Mouse (Mus musculus): ENCODE measurements around the gene Fat1.

Fat1 gene

DNA sequence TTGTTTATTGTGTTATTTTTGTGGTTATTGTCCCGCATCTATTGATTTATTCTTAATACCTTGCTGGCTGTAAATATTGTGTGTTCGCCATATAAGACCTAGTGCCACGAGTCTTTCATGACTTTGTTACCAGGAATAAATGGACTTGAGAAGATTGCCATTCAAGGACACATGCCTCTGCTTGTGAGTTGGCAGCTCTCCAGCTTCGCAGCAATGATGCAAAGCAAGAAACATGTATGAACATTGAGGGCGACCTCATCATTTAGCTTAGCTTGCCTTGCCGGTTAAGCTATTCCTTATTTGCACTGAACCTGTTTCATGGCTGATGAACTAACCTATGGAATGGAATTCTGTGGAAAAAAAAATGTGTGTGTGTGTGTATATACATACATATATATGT lies 26.2 kb downstream of the Fat1 start:
- no peak for DNase-seq (ENCODE audit: low read depth, low spot score)

DNA sequence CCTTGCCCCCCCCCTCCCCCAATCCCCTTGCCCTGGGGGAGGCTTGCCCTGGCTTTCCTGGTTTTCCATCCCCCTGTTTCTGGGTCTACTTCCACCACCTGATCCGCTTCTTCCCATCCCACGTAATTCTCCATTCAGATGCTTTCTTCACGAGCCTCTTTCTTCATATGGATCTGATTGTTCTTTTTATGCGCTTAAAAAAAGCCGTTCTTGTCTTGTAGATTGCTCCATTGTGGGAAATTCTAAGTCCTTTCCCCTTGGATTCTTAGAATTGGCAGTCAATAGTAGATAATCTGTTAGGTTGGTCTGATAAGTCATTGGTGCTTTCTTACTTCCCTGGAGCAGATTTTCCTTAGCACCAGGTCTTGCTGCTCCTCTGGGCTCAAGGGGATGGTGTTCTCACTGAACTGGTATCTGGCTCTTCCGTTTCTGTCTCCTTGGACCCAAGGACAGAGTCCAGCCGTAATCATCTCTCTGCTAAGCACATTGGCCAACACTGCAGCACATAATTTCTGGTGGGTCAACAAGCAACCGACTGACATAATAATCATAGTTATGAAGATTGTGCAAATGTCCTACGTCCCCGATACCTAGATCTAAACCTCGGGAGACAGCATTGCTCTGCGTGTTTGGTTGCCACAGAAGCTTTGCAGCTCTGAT lies 27.5 kb downstream of the Fat1 start:
- no peak for DNase-seq (ENCODE audit: low read depth, low spot score)

DNA sequence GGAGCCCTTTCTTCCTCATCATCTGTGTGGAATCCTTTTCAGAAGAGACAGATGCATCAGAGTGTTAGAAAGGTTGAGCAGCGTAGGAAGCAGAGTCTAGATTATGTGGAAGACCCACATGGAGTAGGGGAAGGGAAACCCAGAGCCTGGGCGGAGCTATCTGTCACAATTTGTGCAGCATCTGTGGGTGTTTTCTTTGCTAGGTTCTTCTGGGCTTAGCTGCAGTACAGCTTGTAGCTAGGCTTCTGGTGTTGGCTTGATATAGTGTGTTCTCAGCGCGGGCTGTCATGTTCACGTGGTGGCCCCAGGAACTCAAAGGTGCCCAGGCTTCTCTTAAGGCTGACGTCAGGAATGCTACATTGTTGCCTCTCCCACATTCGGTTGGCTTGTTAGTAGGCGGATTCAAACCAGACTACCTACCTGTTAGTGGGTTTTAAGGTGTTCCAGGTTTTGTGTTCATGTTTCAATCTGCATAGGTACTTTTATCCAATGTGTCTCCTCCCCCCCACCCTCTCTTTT lies 32.3 kb downstream of the Fat1 start:
- DNase-seq (ENCODE audit: low read depth, low spot score) = peak; percentile 60

DNA sequence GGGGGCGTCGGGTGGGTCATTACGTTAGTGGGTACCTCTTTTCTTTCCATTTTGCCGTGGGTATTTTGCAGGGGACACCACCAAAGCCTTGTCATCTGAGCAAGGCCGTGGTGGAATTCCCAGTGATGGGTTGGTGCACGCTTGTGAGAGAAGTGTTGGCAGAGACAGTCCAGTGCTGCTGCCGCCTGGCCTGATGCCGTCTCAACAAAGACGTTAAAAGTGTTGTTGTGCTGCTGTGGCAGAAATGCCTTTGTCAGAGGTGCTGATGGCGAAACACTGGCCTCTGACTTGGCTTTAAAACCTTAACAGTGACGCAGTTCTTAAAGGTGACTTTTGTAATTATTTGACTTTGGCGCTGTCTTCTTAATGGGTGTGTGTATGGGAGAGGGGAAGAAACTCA lies 34.8 kb downstream of the Fat1 start:
- no peak for DNase-seq (ENCODE audit: low read depth, low spot score)

DNA sequence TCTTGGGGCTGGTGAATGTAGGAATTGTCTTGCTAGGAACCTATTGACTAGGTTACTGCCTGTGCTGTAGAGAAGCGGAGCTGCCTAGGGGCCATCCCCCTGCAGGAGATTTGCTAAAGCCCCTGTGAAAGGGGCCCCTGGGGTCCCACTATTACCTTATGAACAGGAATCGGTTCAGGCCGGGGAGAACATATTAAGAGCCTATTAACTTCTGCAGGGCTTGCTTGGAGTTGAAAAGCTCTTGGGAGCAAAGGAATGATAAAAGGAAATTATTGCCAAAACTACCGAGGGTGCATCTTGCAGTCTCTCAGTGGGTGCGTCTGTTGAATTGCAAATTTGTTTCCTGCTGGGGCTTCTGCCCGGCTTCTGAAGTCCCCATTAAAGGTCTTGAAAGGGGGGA lies 36.1 kb downstream of the Fat1 start:
- no peak for DNase-seq (ENCODE audit: low read depth, low spot score)

DNA sequence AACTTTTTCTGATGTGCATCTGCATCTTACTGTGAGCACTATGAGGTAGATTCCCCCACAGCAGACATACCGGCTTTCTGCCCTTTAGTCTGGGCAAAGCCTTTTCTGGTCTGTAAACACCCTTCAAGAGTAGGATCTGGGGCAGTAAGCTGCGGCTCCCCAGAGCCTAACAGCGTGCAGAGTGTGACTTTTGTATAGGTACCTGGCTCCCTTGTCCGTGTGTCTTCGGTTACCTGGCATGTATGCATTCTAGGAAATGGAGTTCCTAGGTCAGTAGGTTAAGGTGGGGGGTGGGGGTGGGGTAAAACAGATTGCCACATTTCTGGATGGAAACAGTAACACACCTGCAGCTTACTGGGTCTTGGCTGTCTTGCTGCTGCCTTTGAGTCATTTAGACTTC lies 36.7 kb downstream of the Fat1 start:
- no peak for DNase-seq (ENCODE audit: low read depth, low spot score)

DNA sequence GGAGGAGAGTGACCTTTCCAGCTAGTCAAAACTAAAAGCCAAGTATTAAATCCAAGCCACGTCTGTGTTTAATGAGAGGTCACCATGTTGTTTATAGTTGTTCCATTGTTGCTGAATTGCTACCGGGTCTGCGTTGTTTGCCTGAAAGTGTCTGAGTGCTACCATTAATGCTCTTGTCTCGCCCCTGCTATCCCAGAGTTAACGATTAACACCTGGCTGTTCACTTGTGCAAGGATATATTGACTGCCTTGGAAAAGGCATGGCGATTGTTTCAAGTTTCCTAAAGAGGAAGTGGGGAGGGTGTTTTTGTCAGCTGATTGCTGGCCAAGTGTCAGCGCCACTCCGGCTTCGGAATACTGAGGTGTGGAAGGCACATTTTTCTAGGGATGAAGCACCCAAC lies 39.9 kb downstream of the Fat1 start:
- DNase-seq (ENCODE audit: low read depth, low spot score) = no peak

DNA sequence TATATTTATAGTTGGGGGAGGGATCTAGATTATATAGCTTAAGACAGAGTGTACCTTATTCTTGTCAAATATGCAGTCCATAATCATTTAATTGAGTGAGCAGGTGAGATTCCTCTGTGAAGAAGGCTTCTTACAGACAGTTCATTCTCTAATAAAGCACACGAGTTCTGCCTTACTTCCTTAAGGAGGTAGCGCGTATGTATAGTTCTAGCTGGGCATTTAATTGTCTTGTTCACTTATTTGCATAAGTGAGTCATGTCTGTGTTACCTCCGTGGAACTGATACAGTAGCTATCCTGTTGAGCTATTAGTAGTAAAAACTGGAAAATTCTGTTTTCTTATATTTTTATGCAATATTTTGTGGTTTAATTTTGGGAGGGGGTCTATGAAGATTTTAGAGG lies 40.4 kb downstream of the Fat1 start:
- no peak for DNase-seq (ENCODE audit: low read depth, low spot score)

DNA sequence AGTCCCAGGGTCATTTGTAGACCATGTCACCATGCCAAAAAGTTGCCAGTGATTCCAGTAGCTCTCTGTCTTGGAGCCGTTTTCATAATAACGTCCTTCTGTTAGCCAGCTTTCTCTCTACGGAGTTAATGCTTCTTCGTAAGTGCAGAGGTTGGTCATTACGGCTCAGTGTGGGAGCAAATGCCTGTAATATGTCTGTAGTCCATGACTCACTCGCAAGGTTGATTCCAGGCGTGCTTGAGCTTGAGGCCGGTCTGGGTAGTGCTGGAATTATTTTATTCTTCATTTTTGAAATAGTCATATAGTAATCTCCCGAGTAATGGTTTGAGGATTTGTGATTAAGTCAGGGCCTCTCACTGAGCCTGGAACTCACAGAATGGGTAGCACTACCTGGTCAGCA lies 43.4 kb downstream of the Fat1 start:
- no peak for DNase-seq (ENCODE audit: low read depth, low spot score)

DNA sequence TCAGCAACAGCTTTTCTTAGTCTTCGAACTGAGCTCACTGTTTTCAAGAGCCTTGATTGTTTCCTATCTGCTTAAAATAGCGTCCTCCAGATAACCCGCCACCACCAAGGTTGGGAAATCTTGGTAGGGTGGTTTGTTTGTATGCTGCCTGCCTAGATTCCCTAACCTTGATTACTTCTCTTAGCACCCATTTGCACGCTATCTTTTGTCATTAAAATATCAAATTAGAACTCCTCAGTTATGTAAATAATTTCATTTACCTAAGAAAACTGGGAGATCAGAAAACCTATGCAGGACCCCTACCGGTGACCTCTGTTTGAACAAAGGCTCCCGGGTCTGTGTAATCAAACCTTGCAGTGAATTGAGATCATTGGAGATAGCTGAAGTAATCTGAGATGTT lies 44.0 kb downstream of the Fat1 start:
- no peak for DNase-seq (ENCODE audit: low read depth, low spot score)

DNA sequence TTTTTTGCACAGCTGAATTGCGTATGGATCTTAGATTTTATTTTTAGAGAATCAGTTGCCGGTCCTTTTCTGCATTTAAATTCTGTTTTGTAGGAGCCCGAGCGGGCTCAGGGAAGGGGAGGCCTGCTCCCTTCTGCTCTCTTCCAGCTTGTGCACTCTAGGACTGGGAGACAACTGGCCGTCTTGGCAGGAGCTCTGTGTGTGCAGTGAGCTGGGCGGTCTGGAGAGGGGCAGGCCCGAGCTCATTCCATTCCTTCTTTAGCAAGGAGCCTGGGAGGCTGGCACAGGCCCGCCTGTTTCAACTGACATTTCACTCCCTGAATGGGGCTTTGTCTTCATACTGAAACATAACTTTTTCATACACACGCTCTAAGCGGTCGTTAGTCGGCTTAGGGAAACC lies 44.8 kb downstream of the Fat1 start:
- peak; percentile 89 for DNase-seq (ENCODE audit: low read depth, low spot score)

DNA sequence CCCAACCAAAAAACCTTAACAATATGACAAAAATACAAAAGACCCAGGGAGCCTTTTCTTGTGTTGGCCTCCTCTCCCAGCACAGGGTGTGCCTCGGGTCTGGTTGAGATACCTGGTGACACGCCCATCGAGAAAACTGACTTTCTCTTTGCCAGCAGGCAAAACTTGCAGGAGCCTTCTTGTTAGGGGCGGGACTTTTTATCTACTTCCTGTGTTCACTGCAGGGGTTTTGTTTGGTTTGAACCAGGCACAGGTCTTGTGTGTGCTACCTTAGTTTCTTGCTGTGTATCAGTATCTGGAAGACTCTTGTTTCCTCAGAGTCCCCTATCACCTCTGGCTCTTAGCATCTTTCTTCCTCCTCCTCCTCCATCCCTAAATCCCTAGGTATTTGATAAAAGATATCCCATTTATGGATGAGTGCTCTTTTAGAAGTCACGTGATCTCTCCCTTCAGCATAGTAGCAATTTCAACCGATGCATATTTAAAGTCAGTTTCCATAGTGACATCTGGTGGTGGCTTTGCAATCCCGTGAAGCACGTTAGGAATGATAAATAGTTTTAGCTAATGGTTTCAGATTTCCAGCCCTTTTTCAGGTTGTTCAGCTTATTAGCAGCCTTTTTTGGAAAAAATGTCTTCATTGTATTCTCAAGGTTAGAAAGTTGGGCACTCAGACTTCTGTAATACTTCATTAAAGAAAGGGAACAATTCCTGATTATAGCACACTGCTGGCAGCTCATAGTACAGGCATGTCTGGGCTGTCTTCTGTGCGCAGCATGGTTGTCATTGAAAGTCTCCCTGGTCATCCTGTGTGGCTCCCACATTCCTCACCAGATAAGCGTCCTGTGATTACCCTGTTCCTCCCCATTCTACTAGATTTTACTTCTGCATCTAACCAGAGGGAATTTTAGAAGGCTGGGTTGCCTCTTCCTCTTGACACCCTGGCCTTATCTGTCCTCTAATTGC lies 50.4 kb downstream of the Fat1 start:
- DNase-seq (ENCODE audit: low read depth, low spot score) = peak; percentile 79

DNA sequence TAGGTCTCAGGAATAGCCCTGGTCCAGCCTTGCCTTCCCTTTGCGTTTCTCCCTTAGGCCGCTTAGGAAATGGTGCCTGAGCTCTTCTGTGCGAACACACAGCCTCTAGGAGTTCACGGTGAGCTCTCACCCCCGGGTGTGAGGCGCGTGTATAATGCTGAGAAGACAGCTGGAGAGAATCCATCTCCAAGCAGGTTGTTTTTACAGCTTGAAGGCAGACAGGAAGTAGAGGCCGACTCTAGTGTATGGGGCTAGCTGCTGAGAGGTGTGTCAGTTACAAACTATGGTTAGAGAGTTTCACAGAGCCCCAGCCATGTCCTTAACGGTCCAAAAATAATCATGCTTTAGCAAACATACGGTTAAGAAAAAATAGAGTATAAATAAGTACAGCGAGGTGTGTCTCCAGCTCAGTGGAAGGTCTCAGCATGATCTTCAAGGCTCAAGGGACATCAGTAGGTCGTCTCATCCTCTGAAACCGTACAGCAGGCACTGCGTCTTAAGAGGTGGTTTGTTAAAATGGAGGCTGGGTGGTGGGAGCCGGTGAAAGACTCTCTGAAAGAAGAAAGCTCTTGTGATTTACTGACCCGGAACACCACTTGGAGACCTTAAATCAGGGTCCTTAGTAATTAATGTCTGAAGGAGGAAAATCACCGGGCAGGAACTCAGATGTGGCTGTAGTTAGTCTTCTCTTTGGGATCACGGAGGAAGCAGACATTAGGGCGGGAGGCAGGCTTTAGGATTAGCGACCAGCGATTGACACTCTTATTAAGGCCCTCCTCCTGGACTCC lies 56.6 kb downstream of the Fat1 start:
- DNase-seq (ENCODE audit: low read depth, low spot score) = no peak

DNA sequence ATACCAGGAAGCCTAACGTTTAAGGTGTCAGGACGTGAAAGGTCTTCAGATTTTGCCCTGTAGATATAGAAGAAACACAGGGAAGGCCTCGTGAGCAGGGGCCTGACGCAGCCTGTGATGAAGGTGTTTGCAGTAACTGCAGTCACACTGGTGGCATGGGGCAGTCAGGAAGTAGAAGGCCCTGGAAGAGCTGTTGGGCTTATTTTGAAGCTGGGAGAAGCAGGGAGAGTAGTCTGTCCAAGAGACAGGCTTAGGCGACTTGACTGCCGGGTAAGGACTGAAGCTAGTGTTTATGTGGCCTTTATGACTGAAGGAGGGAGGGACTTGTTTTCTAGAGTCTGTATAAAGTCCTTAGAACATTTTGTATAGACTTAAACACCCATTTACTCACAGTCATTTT lies 57.4 kb downstream of the Fat1 start:
- no peak for DNase-seq (ENCODE audit: low read depth, low spot score)

DNA sequence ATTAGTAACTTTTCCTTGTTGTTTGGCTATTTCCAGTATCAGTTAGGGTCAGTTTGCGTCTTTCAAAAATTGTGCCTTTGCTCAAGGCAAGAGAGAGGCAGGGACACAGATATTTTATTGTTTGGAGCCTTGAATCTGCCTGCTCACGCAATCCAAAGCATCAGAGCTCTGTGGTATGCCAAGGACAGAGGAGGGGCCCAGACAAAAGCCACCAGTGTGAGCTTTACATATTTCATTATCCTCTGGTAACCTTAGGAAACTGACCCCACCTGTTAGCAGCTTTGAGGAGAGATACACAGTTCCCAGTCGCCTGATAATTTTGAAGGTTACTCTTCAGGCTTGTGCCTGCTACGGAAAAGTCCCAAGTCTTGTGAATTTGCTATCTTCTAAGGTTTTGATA lies 58.1 kb downstream of the Fat1 start:
- peak; percentile 49 for DNase-seq (ENCODE audit: low read depth, low spot score)

DNA sequence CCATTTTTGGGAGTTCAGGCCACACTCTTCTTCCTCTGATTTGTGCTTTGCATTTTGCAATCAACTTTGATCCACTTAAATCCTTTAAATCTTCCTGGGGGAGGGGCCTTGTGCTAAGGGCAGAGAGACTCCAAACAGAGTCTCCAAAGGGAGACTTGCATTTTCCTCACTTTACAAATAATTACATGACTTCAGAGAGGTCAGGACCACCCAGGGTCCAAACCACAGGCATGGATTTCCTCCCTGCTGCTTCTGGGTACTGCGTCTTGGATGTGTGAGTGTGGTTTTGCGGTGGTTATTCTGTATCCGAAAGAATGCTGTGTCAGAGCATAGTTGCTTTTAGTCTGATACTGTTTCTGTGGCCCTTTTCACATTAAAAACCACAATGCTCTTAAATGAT lies 61.2 kb downstream of the Fat1 start:
- DNase-seq (ENCODE audit: low read depth, low spot score) = no peak

DNA sequence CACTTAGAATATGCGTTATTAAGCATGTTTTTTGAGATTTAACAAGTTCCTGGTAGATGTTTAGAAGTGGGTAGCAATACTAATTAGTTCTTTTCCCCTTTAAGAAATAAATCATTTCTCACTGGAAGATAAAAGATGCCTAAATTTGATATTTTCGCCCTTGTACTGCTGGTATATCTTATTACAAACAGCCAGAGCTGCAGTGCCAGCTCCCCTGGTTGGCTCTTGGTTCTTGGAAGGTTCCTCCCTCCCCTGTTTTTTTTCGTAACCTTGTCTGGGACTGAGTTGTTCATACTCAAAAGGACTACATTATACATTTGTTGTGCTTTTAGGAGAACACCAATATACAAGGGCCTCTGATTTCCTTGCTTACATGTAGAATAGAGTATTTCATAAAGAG lies 62.1 kb downstream of the Fat1 start:
- DNase-seq (ENCODE audit: low read depth, low spot score) = no peak

DNA sequence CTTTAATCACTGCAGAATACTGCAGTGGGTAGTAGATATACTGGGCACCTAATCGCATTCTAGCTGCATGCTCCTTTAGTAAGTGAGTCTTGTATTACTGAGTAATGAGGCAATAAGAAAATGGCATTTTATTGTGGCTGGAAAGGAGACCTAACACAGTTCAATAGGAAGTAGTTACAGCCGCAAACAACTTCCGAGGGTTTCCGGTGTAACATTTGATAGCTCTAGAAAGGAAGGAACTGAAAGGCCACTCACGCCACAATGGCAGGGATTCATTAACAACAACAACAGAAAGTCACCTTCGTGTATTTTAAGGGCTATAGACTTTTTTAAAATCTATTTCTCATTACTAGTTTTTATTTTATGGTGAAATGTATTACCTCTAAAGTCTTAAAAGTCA lies 62.6 kb downstream of the Fat1 start:
- DNase-seq (ENCODE audit: low read depth, low spot score) = no peak

DNA sequence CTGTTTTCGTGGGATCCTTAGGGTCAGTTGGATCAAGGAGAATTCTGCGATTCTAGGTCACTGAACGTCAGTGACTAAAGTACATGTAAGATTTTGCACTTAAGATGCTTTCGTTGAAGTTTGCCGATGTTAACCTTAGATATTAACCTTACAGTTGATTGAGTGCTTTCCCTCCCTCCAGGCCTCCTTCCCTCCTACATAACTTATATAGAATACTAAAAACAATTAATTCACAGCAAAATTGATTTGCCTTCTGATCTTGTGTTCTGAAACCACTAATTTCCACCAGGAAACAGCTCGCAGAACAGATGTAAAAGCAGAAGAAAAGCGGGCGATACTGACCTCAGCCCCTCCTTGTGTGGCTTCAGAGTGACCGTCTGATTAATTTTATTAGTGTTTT lies 63.0 kb downstream of the Fat1 start:
- no peak for DNase-seq (ENCODE audit: low read depth, low spot score)

DNA sequence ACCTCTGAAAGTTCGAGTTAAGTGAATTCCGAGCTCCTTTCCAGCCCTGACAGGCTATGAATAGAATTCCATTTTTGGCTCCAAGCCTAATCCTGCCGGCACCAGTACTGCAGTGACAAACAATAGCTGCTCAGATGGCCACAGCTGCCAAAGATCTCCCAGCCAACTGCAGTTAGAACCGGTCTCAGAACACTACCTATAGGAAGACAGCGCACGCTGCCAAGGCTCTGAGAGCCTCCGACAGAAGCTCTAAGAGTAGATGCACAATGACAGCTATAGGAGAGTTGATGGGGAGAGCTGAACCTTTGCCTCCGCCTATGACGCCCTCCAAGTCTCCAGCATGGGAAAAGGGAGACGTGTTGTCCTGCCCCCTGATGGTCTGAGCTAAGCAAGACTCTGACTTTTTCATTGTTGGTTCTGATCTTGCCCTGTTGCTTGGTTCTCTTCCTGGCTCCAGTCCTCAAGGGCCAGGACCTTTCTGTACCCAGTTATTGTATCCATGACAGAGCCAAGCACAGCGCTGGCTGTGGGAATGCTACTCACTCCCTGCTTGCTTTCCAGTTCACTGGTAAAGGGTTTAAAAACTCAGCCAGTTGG lies 63.5 kb downstream of the Fat1 start:
- peak; percentile 93 for DNase-seq (ENCODE audit: low read depth, low spot score)

DNA sequence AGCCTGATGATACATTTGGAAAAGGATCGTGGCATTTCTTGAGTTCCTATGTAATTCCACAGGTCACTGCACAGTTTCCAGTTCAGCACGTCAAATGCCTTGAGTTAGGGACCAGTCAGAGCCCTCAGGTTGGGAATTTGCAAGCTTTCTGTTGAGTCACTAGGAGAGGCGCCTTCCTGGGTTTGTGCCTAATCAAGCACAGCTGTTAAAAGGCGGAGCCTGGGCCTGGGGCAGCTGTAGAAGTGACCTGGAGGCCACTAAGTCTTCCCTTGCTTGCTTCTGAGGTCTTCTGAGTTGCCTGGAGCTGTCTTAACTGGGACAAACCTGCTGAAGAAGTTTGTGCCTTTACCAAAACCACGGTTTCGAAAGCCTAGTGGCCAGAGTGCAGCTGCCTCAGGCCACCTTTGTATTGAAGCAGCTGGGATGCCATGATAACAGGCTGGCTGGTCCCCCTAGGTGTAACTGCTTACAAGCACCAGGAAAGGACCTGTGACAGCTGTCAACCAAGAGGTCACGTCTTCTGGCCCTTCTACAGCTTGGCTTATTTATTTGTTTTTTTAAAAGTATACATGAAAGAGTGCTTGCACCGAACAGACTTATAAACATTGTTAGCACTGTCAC lies 66.4 kb downstream of the Fat1 start:
- DNase-seq (ENCODE audit: low read depth, low spot score) = no peak
